Mouse (Mus musculus) brain, embryonic 14.5 days (tissue): ENCODE measurements around the gene Tmsb15b2. TPM values are rescaled to one million over a fixed set of nuclear protein-coding genes. Genes with fewer than 3 reads are reported as not detected.
"Not testable (repeated sequence)": the region's sequence is repeated elsewhere in the genome, so short reads cannot be mapped to it uniquely, and the experiment has no call there.

Source experiments
- DNase-seq: peaks from one replicate; pipeline ENCODE4 v3.0.0-alpha.2; 2011; ENCODE audit warnings: low read depth
- CTCF ChIP-seq: fragments of 200-500 bp; IDR thresholded peaks from 2 replicates; pipeline ENCODE4 v1.5.1; 2012; ENCODE audit warnings: inconsistent platforms, mild to moderate bottlenecking, moderate library complexity, borderline replicate concordance; ENCODE audit not compliant: insufficient read depth, insufficient read length; ENCODE audit errors: extremely low read depth
- POLR2A ChIP-seq: fragments of 200-500 bp; IDR thresholded peaks from 2 replicates; pipeline ENCODE4 v1.6.1; 2012; ENCODE audit warnings: mild to moderate bottlenecking, inconsistent platforms, borderline replicate concordance; ENCODE audit not compliant: poor library complexity, insufficient read depth, insufficient read length, severe bottlenecking; ENCODE audit errors: extremely low read depth
- polyA plus RNA-seq: library from polyadenylated mRNA; depleted of rRNA; stranded (reverse); fragments of >200 nt; gene quantifications from 2 replicates; pipeline ENCODE4 v1.2.3, GENCODE M21; 2012; rRNA removed

Gene Tmsb15b2
- polyA plus RNA-seq, result 38.7 and 46.3 TPM in 2 replicates

- not testable (repeated sequence) for DNase-seq
Observed at GRCm38 (mm10) chrX:136975397-136975796, at the start of gene Tmsb15b2. Gene Tmsb15b2, minus strand, starts transcription at chrX:136975497.

- TF ChIP-seq POLR2A (no peak), CTCF (peak; percentile 67; the same call in 1 of the 2 replicates)
- peak; percentile 74 for DNase-seq
Observed at GRCm38 (mm10) chrX:137019310-137019709, 44.0 kb upstream of the Tmsb15b2 start.

GRCm38 (mm10) chrX:137017668-137018067, 42.4 kb upstream of the Tmsb15b2 start:
- DNase-seq, result no peak

GRCm38 (mm10) chrX:137015099-137015709, 39.9 kb upstream of the Tmsb15b2 start:
- peak; percentile 88 for DNase-seq
- no peak for TF ChIP-seq POLR2A
- peak; percentile 56; the same call in 1 of the 2 replicates for TF ChIP-seq CTCF

More at GRCm38 (mm10) chrX:137017668-137018067, 42.4 kb upstream of the Tmsb15b2 start:
- no peak for TF ChIP-seq CTCF
- TF ChIP-seq POLR2A, result no peak

GRCm38 (mm10) chrX:136996256-136996655, 21.0 kb upstream of the Tmsb15b2 start:
- DNase-seq, result no peak

DNA sequence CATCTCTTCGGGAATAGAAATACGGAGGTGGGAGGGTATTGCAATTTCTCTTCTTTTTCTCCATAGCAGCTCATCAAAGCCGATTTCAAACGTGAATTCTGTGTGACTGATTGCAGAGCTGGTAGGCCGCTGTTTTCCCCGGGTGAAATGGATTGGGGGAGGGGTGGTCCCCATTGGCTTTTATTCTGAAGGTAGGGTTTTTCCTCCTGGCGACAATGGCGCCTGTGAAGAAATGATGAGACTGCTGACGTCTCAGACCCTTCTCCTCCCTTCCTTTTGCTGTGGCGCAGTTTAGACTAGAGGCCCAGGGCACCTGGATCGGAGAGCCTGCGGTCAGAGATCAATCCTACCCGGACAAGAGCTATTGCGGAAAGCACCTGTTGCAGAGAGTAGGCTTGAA, 18.3 kb upstream of the Tmsb15b2 start:
- DNase-seq, result peak; percentile 56
- TF ChIP-seq POLR2A (no peak), CTCF (no peak)

More at GRCm38 (mm10) chrX:136996256-136996655, 21.0 kb upstream of the Tmsb15b2 start:
- TF ChIP-seq POLR2A, result no peak
- no peak for TF ChIP-seq CTCF

GRCm38 (mm10) chrX:136992978-136993547, 17.8 kb upstream of the Tmsb15b2 start, which contains the start of gene Zcchc18:
Gene Zcchc18, plus strand, starts transcription at chrX:136993155.
- peak; percentile 98 for DNase-seq
- TF ChIP-seq POLR2A (peak; percentile 72; the same call in 1 of the 2 replicates), CTCF (no peak)

- peak; percentile 33 for DNase-seq
- TF ChIP-seq POLR2A (no peak), CTCF (no peak)
Observed at GRCm38 (mm10) chrX:136992191-136992965, 17.1 kb upstream of the Tmsb15b2 start.

DNA sequence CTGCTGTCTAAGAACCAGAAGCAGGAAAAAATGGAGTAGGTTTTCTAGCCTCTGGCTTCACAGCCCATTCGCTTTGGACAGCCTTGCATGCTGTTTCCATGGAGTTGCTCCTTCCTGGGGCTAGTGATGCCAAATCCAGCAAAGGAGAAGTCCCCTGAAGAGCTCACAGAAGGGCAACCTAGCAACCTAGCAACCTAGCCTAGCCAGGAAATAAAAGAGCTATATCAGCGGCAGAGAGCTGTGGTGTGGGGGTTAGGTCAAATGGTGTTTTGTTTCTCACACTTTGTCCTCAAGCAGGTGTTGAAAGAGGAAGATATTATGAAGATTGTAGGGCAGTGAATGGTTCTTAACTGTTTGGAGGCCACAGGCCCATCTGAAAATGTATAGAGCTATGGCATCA, 16.0 kb upstream of the Tmsb15b2 start:
- DNase-seq, result peak; percentile 22
- no peak for TF ChIP-seq CTCF
- TF ChIP-seq POLR2A, result no peak

DNA sequence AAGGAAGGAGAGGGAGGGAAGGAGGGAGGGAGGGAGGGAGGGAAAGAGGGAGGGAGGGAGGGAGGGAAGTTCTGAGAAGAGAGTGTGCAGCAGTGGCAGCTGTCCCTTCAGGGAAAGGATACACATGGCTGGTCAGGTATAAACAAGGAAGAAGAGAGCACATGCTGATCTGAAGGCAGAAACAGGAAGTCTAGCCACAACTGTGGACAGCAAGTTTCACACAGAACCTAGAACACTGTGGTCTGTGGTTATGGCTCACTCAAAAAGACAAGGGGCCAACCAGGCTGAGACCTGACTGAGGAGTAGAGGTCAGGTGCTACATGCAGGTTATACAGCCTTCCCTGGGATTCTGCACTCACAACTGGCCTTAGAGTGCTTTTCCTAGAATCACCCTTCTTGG, 10.7 kb upstream of the Tmsb15b2 start:
- TF ChIP-seq POLR2A, result no peak
- no peak for TF ChIP-seq CTCF
- no peak for DNase-seq

DNA sequence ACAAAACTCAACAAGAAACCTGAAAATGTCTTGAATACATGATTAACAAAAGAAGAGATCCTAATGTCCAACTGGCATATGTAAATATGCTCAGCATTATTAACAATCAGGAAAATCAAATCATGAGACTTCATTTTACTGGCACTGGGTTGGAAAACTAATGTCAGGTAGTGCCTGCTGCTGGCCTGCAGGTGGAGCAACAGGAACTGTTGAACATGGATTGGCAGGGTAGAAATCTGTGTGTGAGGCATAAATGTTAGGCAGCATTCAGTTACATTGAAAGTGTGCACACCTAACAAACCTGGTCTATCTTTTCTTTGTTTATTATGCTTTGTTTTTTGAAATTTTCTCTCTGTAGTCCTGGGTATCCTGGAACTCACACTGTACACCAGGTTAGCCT, 3.3 kb upstream of the Tmsb15b2 start:
- peak; percentile 37 for DNase-seq
- TF ChIP-seq CTCF, result peak; percentile 47; the same call in 1 of the 2 replicates
- TF ChIP-seq POLR2A, result no peak

- TF ChIP-seq CTCF (no peak), POLR2A (peak; percentile 12; the same call in 1 of the 2 replicates)
- peak; percentile 94 for DNase-seq
Observed at GRCm38 (mm10) chrX:136976424-136977084, 1.3 kb upstream of the Tmsb15b2 start, which contains the start of the genes Tmsb15l and Tmsb15b1. Gene Tmsb15l, minus strand, starts transcription at chrX:136976869. Gene Tmsb15b1, minus strand, starts transcription at chrX:136976874.
